Mouse (Mus musculus) C2C12 (cell line): Measurements from ENCODE around the gene Ccdc62.

Experiments used
- CEBPB ChIP-seq: IDR thresholded peaks from one replicate; pipeline ENCODE4 v1.6.1; 2011; ENCODE audit warnings: low read depth, mild to moderate bottlenecking, control low read depth, moderate library complexity
- CTCF ChIP-seq: IDR thresholded peaks from one replicate; pipeline ENCODE4 v1.5.1; 2011; ENCODE audit not compliant: control insufficient read depth, insufficient read depth, insufficient read length
- FOSL1 ChIP-seq: IDR thresholded peaks from one replicate; pipeline ENCODE4 v1.8.0; 2011; ENCODE audit warnings: mild to moderate bottlenecking, low read length; ENCODE audit not compliant: poor library complexity, insufficient read depth, severe bottlenecking
- MAX ChIP-seq: IDR thresholded peaks from one replicate; pipeline ENCODE4 v1.6.1; 2011; ENCODE audit warnings: mild to moderate bottlenecking, control low read depth
- MYOD1 ChIP-seq: IDR thresholded peaks from one replicate; pipeline ENCODE4 v1.6.1; 2011; ENCODE audit warnings: low read depth; ENCODE audit not compliant: control insufficient read depth, insufficient read length
- MYOG ChIP-seq: IDR thresholded peaks from one replicate; pipeline ENCODE4 v1.6.1; 2011; ENCODE audit not compliant: control insufficient read depth, insufficient read length; ENCODE audit errors: extremely low read depth
- USF1 ChIP-seq: IDR thresholded peaks from one replicate; pipeline ENCODE4 v1.6.1; 2011; ENCODE audit warnings: low read depth, mild to moderate bottlenecking, control low read depth, moderate library complexity

DNA sequence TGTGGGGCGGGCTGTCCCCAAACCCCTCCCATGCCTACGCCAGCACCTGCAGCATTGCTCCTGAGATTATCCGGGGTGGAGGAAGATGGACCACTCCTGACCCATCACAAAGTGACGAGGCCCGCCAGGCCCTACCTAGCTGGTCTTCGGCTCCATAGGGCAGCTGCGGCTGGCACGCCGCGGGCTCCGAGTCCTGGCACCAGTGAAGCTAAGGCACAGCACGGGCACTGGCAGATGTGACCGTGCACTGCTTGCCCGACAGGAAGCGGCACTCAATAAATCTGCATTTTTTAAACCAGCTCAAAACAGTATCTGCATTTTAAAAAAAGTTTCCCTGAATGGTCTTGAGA lies 74.6 kb downstream of the Ccdc62 start:
- TF ChIP-seq CTCF (no peak), USF1 (no peak), MAX (no peak), FOSL1 (no peak), CEBPB (no peak), MYOG (no peak), MYOD1 (no peak)
